Mouse (Mus musculus): ENCODE data around the gene Zfp428.

GRCm38 (mm10) chr7:24538701-24539100, 31.9 kb downstream of the Zfp428 start:
- TF ChIP-seq POLR2A (IDR thresholded peaks at IDR 0.05; ENCODE audit: low read depth, low read length) (no peak), CTCF (conservative IDR thresholded peaks at IDR 0.05; ENCODE audit: insufficient read depth, insufficient read length, low read depth, low read length) (no peak)
